Mouse (Mus musculus) G1E (cell line): ENCODE data around the gene Alg12.

Experiments
- CTCF ChIP-seq: IDR thresholded peaks from 2 replicates; pipeline ENCODE4 v1.5.1; 2012; ENCODE audit warnings: low read depth, low read length, inconsistent platforms, mixed read lengths
- GATA1 ChIP-seq: IDR thresholded peaks from 2 replicates; pipeline ENCODE4 v1.6.1; 2012; ENCODE audit warnings: borderline replicate concordance, low read length, inconsistent platforms, mixed read lengths
- GATA2 ChIP-seq: IDR thresholded peaks from 2 replicates; pipeline ENCODE4 v1.6.1; 2012; ENCODE audit warnings: low read depth, low read length, inconsistent platforms, borderline replicate concordance
- POLR2AphosphoS5 ChIP-seq: IDR thresholded peaks from 2 replicates; pipeline ENCODE4 v1.6.1; 2012; ENCODE audit warnings: low read depth, low read length, inconsistent platforms; ENCODE audit not compliant: insufficient replicate concordance
- TAL1 ChIP-seq: conservative IDR thresholded peaks from 2 replicates; pipeline ENCODE4 v1.6.1; 2012; ENCODE audit warnings: low read depth, low read length, inconsistent platforms, mixed read lengths

GRCm38 (mm10) chr15:88868024-88868742 lies 49.1 kb upstream of the Alg12 start:
- no peak for TF ChIP-seq CTCF
- TF ChIP-seq GATA1: no peak
- no peak for TF ChIP-seq POLR2AphosphoS5
- no peak for TF ChIP-seq GATA2
- no peak for TF ChIP-seq TAL1
